Mouse (Mus musculus) sigmoid colon, adult 10 weeks (tissue): Measurements from ENCODE around the gene Sirt7. TPM values are rescaled to one million over a fixed set of nuclear protein-coding genes. Genes with fewer than 3 reads are reported as not detected.

Experiments
- polyA plus RNA-seq: library from polyadenylated mRNA; stranded (reverse); fragments of 350-450 nt; fragmentation: Illumina TruSeq; extraction: RNeasy Lipid Tissue Mini Kit (QIAGEN cat#74804); gene quantifications from one replicate; pipeline ENCODE4 v1.2.3, GENCODE M21; 2014; ENCODE audit warnings: low read depth, low replicate concordance

Sirt7 gene
- 13.4 TPM for polyA plus RNA-seq

GRCm38 (mm10) chr11:120625152-120625775, at the start of gene Sirt7:
Sirt7 (minus strand) TSS chr11:120625240.

DNA sequence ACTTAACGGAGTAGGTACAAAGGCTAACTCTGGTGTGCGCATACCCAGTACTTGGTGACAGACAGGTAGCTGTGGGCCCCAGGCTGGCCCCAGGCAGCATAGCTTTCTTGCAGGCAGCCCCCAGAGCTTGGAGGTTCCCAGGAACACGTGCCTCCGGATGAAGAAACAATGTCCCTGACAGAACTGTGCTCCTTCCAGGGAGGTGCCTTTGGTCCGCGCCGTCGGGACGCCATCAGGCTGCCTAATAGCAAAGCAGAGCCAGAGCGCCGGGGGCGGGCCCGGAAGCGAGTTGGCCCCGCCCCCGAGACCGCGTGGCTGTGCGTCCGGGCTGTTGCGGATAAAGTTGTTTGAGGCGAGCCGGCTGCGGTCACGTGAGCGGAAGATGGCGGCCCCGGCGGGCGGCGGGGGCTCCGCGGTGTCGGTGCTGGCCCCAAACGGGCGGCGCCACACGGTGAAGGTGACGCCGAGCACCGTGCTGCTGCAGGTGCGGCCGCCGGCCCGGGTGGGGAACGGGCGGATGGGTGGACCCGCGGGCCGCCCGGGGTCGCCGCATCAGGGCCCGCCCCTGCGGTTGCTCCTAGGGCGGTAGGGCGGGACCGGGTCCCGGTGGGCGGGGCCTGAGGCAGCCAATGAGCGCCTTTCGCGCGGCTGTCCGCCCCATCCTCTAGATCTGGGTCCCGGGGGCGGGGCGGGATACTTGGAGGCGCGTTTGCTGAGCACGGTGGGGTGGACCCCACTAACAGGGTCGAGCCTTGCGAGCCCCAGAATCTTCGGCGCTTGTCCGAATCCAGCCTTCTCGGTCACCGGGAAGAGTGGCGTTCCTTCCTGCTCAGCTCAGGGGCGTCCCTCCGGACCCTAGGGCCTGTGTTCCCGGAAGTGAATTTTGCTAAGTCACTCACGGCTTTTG, 47.9 kb upstream of the Sirt7 start, which contains the start of gene Aspscr1:
Gene Aspscr1, plus strand, starts transcription at position 287 of the 907 bp plus-strand sequence.

GRCm38 (mm10) chr11:120661076-120661460, 36.0 kb upstream of the Sirt7 start, which contains the start of gene Notum:
Notum (minus strand) TSS chr11:120661175.

DNA sequence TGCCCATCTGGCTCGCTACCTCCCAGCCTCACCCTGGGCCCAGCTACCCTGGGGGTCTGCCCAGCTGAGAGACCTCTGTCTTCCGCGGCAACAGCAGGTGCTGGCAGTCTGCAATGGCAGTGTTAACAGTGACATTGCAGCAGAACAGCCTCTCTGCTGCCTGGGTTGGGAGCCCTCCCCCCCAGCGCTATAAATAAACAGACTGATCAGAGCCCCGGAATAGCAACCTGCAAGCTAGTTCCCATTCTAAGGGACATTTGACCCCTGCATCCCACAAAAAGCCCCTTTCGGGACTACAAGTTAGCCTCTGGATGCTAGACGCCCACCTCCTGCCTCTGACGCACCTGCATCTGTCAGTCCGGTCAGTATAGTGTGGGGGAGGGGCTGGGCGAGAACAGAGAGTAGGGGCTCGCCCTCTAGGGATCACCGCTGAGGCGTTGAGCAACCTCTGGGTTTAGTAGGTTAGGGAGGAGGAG, 23.0 kb upstream of the Sirt7 start, which contains the start of gene Myadml2:
Gene Myadml2, minus strand, starts transcription at position 158 of the 476 bp plus-strand sequence.

DNA sequence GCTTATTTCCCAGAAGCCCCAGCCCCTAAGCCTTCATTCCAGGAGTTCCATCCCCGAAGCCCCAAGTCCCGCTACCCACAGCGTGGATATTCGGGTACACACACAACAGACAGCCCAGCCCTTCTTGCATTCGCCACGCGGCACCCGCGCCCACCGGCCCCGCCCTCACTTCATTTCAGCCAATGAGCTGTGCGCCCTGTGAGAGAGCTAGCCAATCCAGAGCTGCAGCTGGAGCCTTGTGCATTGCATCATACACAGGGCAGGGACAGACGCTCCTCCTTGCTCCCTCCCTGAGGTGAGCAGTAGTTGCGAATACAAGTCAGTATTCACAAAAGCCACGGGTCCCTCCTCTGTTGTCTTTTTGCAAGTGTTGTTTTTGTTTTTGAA, 18.6 kb upstream of the Sirt7 start, which contains the start of gene Pycr1:
Gene Pycr1, minus strand, starts transcription at position 169 of the 387 bp plus-strand sequence.

DNA sequence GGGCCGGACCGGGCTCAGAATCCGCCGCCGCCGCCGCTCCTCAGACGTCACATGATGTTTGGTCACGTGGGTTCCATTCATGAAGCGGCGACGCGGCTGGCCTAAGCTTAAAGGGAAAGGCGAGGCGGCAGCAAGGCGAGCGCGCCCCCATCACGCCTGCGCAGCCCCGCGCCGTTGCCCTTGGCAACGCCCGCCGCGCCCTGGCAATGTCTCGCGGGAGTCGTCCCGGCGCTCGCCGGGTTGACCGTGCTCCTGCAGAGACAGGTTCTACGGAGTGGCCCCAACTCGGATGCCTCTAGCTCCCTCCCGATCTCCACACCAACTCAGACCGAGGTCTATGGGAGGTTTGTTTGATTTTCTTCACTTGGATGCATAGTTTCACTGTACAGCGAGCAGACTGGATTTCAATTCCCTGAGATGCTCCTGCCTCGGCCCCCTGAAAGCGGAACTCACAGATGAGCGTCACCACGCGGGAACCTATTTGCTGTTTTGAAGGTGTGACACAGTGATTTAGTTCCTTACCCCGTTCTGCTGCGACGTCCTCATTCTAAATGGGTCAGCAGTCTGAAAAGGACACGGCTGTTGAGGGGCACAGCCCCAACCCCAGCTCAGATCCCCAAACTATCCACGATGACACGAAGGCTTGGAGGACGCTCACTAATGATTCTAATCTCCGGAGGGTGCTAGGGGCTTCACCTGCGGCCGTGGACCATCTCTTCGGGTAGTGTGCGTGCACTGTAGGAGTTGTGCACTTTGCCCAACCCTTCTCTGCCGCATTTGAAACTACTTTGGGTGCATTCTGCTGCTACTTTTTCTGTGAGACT, 8.7 kb upstream of the Sirt7 start, which contains the start of gene Mafg:
Gene Mafg, minus strand, starts transcription at position 81 of the 824 bp plus-strand sequence.

DNA sequence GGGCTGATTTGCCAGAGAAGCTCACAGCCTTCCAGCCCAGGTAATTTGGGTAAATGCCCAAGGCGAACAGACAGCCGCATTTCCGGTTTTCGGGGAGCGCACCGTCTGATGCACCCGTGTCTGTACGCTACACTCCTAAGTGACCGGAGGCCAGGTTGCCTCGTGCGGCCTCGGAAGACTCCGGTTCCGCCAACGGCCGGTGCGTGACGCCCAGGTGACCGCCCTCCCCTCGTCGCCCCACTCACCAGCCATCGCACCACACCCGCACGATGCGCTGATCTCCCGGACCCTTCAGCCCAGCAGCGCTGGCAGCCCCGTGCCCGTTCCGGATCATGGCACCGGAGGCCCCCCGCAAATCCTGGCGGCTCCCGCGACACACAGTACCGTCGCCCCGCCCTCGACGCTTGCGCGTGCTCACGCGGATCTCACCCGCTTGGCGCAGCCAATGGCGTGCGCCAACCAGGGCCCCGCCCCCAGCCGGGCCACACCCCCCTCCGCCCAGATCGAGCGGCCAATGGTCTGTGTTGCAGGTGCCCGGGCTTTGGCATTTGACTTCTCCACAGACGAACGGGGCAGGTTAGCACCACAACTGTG, 7.4 kb downstream of the Sirt7 start, which contains the start of gene Pcyt2:
Gene Pcyt2, minus strand, starts transcription at position 418 of the 594 bp plus-strand sequence.

DNA sequence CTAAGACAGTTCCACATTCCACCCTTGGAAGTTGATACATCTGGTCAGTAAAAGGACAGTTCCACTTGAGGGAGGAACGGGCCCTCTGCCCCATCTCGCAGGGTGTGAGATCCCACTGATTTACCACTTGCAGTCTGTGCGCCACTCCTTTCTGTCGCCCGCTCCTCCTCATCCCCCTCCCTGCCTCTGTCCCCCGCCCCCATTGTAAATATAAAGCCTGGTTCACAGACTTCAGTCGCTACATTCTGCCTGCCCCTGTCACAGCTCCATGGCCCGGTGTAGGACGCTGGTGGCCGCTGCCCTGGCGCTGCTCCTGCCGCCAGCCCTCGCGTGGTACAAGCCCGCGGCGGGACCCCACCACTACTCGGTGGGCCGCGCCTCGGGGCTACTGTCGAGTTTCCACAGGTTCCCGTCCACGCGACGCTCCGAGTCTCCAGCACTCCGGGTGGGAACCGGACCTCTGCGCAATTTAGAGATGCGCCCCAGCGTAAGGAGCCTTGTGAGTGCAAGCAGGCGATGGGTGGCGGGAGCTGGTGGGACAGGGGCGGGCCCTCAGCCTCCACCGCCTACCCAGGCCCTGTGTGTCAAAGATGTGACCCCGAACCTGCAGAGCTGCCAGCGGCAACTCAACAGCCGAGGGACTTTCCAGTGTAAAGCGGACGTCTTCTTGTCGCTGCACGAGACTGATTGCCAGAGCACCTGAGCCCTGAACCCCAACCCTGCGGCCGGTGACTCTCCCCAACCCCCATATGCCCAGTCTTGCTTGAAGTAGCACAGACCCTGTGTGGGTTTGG, 16.6 kb downstream of the Sirt7 start, which contains the start of gene Npb:
Gene Npb, plus strand, starts transcription at position 237 of the 794 bp plus-strand sequence.

DNA sequence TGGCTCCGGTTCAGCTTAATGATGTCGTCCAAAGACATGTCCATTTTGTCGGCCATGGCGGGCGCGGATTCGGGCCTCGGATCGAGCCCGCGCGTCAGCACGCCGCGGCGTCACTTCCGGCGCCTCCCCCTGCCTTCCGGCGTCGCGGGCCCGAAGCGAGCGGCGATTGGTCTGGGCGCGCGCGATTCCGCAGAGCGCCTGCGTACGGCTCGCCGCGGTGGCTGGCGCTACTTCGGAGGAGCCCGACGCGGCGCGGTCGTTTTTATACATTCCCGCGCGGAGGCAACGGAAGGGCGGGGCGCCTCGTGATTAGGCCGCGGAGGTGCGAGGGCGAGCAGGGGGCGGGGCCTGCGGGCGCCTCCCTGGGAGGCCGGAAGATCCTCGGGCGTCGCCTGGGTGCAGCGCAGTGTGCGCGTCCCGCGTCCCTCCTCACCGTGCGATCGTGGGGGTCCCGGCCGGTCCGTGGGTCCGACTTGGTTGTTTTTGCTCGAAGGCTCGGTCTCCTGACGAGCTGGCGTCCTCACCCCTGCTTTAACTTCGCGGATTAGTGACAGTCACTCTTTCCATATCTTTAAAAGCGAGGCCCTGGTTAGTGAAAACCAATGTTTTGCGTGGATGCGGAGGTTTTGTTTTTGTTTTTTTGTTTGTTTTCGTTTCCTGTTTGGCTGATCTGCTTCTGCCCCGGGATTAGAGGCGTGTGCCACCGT, 26.6 kb downstream of the Sirt7 start, which contains the start of the genes Alyref and Anapc11:
Gene Alyref, minus strand, starts transcription at position 83 of the 707 bp plus-strand sequence.
Gene Anapc11, plus strand, starts transcription at position 139 of the 707 bp plus-strand sequence.

DNA sequence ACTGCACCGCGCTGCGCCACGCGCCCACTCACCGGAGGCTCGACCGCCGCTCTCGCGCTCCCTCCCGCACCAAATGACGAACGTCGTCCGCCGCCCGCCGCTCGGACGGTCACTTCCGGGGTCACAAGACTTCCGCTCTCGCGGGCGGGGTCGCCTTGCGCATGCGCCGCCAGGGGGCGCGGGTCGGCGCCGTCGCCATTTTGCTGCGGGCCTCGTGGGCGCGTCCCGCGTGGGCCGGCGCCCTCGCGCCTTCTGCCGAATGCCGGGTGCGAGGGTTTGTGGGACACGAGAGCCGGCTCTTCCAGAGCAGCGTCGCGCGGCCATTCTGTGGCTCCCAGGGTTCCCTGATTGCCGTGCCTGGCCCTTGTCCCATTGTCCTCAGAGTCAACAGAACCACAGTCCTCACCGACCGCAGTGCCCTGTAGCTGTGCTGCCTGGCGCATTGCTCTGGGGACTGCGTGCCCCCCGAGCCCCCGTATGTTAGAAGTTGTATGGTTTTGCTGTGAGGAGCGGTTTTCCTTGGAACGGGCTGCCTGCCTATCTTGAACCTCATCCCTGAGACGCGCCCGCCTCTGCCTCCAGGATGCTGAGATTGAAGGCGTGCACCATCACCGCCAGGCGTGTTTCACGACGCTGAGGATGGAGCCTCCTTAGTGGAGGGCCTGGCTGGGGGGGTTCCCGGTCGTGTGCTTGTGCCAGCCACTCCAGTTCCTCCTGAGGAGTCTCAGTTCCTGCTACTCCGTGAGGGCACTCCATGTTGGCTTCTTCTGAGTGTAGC, 43.4 kb downstream of the Sirt7 start, which contains the start of gene Arhgdia:
Gene Arhgdia, minus strand, starts transcription at position 135 of the 778 bp plus-strand sequence.

DNA sequence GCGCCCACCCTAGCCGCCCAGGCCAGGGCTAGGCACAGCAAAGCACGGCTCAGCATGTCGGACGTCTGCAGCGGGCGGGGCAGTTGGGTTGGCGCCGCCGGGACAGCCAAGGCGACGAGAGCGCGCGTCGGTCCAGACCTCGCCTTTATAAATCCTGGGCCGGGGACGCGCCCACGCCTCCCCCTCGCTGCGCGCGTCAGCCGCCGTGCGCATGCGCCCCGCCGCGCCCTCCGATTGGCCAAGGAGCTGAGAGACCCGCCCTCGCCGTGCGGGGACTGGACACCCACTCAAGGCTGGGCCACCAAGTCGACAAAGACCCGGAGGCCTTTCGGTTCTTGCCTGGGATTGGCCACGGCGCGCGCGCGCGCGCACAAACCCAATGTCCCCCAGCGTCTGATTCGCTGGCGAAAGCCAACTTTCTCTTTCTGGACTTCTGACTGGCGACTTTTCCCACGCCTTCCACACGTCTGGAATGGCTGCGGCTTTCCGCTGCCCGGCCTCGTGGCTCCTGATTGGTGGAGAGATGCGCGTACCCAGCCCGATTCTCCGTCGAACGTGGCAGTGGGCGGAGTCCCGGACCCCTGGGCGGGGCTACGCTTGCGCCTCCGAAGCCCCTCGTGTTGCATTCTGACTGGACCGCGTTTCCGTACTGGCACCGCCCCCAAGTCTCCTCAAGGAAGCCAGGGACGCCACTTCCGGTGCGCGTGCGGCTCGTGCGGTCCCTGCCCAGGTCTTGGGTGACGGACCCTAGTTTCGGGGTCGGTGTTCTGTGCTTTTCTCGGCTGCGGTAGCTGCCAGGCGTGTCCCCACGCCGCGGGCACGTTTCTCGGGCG, 52.1 kb downstream of the Sirt7 start, which contains the start of gene P4hb:
Gene P4hb, minus strand, starts transcription at position 502 of the 833 bp plus-strand sequence.

Other genes starting within 250 kb of the Sirt7 start
- not detected for gene Faap100, start 246.5 kb downstream of the Sirt7 start, polyA plus RNA-seq
- 13.2 TPM for gene Nploc4, start 187.5 kb downstream of the Sirt7 start, polyA plus RNA-seq
- gene Tspan10, start 182.6 kb downstream of the Sirt7 start, polyA plus RNA-seq: not detected
- not detected for gene Pde6g, start 171.7 kb downstream of the Sirt7 start, polyA plus RNA-seq
- gene Oxld1, start 167.2 kb downstream of the Sirt7 start, polyA plus RNA-seq: 0.63 TPM
- gene Ccdc137, start 167.1 kb downstream of the Sirt7 start, polyA plus RNA-seq: 12.7 TPM
- 10.9 TPM for gene Arl16, start 157.6 kb downstream of the Sirt7 start, polyA plus RNA-seq
- 4.1 TPM for gene Mrpl12, start 140.6 kb downstream of the Sirt7 start, polyA plus RNA-seq
- gene Slc25a10, start 133.4 kb downstream of the Sirt7 start, polyA plus RNA-seq: 1.6 TPM
- gene Gcgr, start 94.5 kb downstream of the Sirt7 start, polyA plus RNA-seq: not detected
- not detected for gene Mcrip1, start 75.5 kb downstream of the Sirt7 start, polyA plus RNA-seq
- not detected for gene Ppp1r27, start 74.1 kb downstream of the Sirt7 start, polyA plus RNA-seq
- 172 TPM for gene P4hb, start 52.0 kb downstream of the Sirt7 start, polyA plus RNA-seq
- 30.1 TPM for gene Arhgdia, start 43.6 kb downstream of the Sirt7 start, polyA plus RNA-seq
- 24.4 TPM for gene Alyref, start 26.9 kb downstream of the Sirt7 start, polyA plus RNA-seq
- 13.5 TPM for gene Anapc11, start 26.8 kb downstream of the Sirt7 start, polyA plus RNA-seq
- not detected for gene Npb, start 16.8 kb downstream of the Sirt7 start, polyA plus RNA-seq
- gene Pcyt2, start 7.3 kb downstream of the Sirt7 start, polyA plus RNA-seq: 14.6 TPM
- 13.6 TPM for gene Mafg, start 8.4 kb upstream of the Sirt7 start, polyA plus RNA-seq
- gene Pycr1, start 18.5 kb upstream of the Sirt7 start, polyA plus RNA-seq: 5.8 TPM
- gene Myadml2, start 22.9 kb upstream of the Sirt7 start, polyA plus RNA-seq: not detected
- not detected for gene Notum, start 35.9 kb upstream of the Sirt7 start, polyA plus RNA-seq
- gene Aspscr1, start 47.7 kb upstream of the Sirt7 start, polyA plus RNA-seq: 2.6 TPM
- 1.8 TPM for gene Cenpx, start 88.5 kb upstream of the Sirt7 start, polyA plus RNA-seq
- 0.66 TPM for gene Lrrc45, start 88.7 kb upstream of the Sirt7 start, polyA plus RNA-seq
- gene Rac3, start 96.2 kb upstream of the Sirt7 start, polyA plus RNA-seq: not detected
- gene Dcxr, start 102.0 kb upstream of the Sirt7 start, polyA plus RNA-seq: 0.76 TPM
- gene Cbr2, start 106.9 kb upstream of the Sirt7 start, polyA plus RNA-seq: 1.1 TPM
- not detected for gene Hmga1b, start 137.6 kb upstream of the Sirt7 start, polyA plus RNA-seq
- gene Rfng, start 159.0 kb upstream of the Sirt7 start, polyA plus RNA-seq: 0.54 TPM
- 5.2 TPM for gene Gps1, start 159.0 kb upstream of the Sirt7 start, polyA plus RNA-seq
- 4.3 TPM for gene Dus1l, start 171.2 kb upstream of the Sirt7 start, polyA plus RNA-seq
- 2.1 TPM for gene Fasn, start 199.3 kb upstream of the Sirt7 start, polyA plus RNA-seq